Mouse (Mus musculus) olfactory bulb, adult 2 months (tissue): ENCODE results near the gene Negr1.

Source experiments
- CTCF ChIP-seq: fragments of 200-500 bp; IDR thresholded peaks from 2 replicates; pipeline ENCODE4 v1.5.1; 2012; ENCODE audit warnings: low read depth, mild to moderate bottlenecking, low read length, moderate library complexity; ENCODE audit not compliant: insufficient read depth
- POLR2A ChIP-seq: fragments of 200-500 bp; IDR thresholded peaks from 2 replicates; pipeline ENCODE4 v1.6.1; 2012; ENCODE audit warnings: mild to moderate bottlenecking, low read depth, low read length, moderate library complexity; ENCODE audit not compliant: insufficient read depth

GRCm38 (mm10) chr3:157279717-157280116 lies 718.1 kb downstream of the Negr1 start:
- TF ChIP-seq POLR2A (no peak), CTCF (no peak)
